ENCODE assay signal across 20 mouse cellular contexts in the genomic region with DNA sequence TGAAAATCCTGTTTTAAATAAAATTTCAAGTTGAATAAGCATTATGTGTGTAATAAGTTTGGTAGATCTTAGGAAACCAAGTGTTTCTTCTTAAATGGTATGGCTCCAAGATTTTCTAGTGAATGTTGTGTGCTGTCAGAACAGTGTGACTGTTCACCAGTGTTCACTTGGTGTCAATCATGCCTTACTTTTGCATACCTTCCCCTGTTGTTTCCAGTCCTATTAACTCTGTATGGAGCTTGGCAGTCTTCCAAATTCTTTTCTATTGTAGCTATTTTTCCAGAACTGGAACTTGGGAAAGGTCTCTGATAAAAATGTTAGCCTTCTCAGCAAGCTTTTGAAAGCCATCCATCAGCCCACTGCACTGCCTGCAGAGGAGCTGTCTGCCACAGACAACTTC. TPM values are rescaled to one million over a fixed set of nuclear protein-coding genes. Genes with fewer than 3 reads are reported as not detected.
DNase-seq lines count a peak whose midpoint lies in the region; ATAC-seq and TF ChIP-seq lines count a peak whose summit lies in the region.
"Had no signal": no experiment of that assay in that cellular context is flagged by ENCODE, and none has a peak within 500 bp of the region (broad histone marks: within the 10 kb centered on the region; RNA-seq: fewer than 3 reads in every experiment).

No protein-coding gene starts in this region.

- intact Hi-C loops in heart, postnatal 10 days (cut with DNase I) = no loop called here

- no peak for TF ChIP-seq EP300 in heart, postnatal 0 days (IDR thresholded peaks at IDR 0.05; ENCODE audit: low read depth)

- H3K9me3 ChIP-seq in heart, embryonic 11.5 days (replicated peaks; ENCODE audit: control insufficient read depth, low read length) = no peaks in the 10 kb centered on the region
- no peaks in the 10 kb centered on the region for H3K9me3 ChIP-seq in heart, postnatal 0 days (replicated peaks; ENCODE audit: control insufficient read depth, low read length)
- H3K9me3 ChIP-seq: embryonic facial prominence, embryonic 12.5 days; forebrain, embryonic 13.5 days; intestine, embryonic 15.5 days; midbrain, embryonic 10.5 days; neural tube, embryonic 12.5 days had no signal

- no peak overlapping the region for H3K4me2 ChIP-seq in heart, embryonic 11.5 days
- H3K4me2 ChIP-seq in heart, postnatal 0 days (ENCODE audit: low read depth, low read length) = no peak overlapping the region
- H3K4me2 ChIP-seq: embryonic facial prominence, embryonic 12.5 days; forebrain, embryonic 13.5 days; intestine, embryonic 15.5 days; neural tube, embryonic 12.5 days had no signal

- no peak overlapping the region for H3K4me3 ChIP-seq in heart, embryonic 11.5 days (ENCODE audit: low read depth, low read length)
- no peak overlapping the region for H3K4me3 ChIP-seq in heart, postnatal 0 days (ENCODE audit: low read depth, low read length)
- H3K4me3 ChIP-seq: embryonic facial prominence, embryonic 12.5 days; forebrain, embryonic 13.5 days; intestine, embryonic 15.5 days; midbrain, embryonic 10.5 days; myocyte; neural tube, embryonic 12.5 days had no signal

- no peak for TF ChIP-seq CTCF in heart, postnatal 0 days (IDR thresholded peaks at IDR 0.05; ENCODE audit: low read depth)

- H3K27me3 ChIP-seq in heart, embryonic 11.5 days (ENCODE audit: control insufficient read depth, insufficient read depth, low read length) = no peaks in the 10 kb centered on the region
- H3K27me3 ChIP-seq in heart, postnatal 0 days (ENCODE audit: control insufficient read depth, insufficient read depth, low read length) = no peaks in the 10 kb centered on the region
- H3K27me3 ChIP-seq: embryonic facial prominence, embryonic 12.5 days; forebrain, embryonic 13.5 days; intestine, embryonic 15.5 days; neural tube, embryonic 12.5 days had no signal

- 0 out of 2 replicates have a peak, but pooled peaks cover 5% of the 10 kb centered on the region for H3K4me1 ChIP-seq in heart, embryonic 11.5 days (ENCODE audit: control insufficient read depth, insufficient read depth, low read length)
- no peaks in the 10 kb centered on the region for H3K4me1 ChIP-seq in heart, postnatal 0 days (ENCODE audit: control insufficient read depth, insufficient read depth)
- H3K4me1 ChIP-seq: embryonic facial prominence, embryonic 12.5 days; intestine, embryonic 15.5 days; midbrain, embryonic 10.5 days; neural tube, embryonic 12.5 days had no signal

- no peaks in the 10 kb centered on the region for H3K36me3 ChIP-seq in heart, embryonic 11.5 days (ENCODE audit: control insufficient read depth, insufficient read depth, low read length)
- no peaks in the 10 kb centered on the region for H3K36me3 ChIP-seq in heart, postnatal 0 days (replicated peaks; ENCODE audit: control insufficient read depth, insufficient read depth, low read length)
- H3K36me3 ChIP-seq: embryonic facial prominence, embryonic 12.5 days; intestine, embryonic 15.5 days; neural tube, embryonic 12.5 days had no signal

- no peak for DNase-seq in heart, postnatal 10 days
- DNase-seq in heart, postnatal 0 days (ENCODE audit: low spot score) = no peak
- DNase-seq in heart, postnatal 4 days = no peak
- peak; percentile 58 for DNase-seq in Muller cell, postnatal 12 days (ENCODE audit: inconsistent ontology term)
- DNase-seq in NIH3T3 (ENCODE audit: low read depth) = peak; percentile 7
- no peak for DNase-seq in kidney, postnatal 4 days
- DNase-seq: cerebellum, adult 11 months; liver; lung, adult 2 months; right cerebral cortex, postnatal 14 days had no signal

- no peak overlapping the region for H3K9ac ChIP-seq in heart, embryonic 11.5 days (ENCODE audit: low read depth, low read length)
- 0 out of 2 replicates have a peak overlapping the region, but pooled peaks have one; percentile 15 for H3K9ac ChIP-seq in heart, postnatal 0 days (replicated peaks; ENCODE audit: low read depth, low read length)
- H3K9ac ChIP-seq: embryonic facial prominence, embryonic 12.5 days; forebrain, embryonic 13.5 days; intestine, embryonic 15.5 days; liver, embryonic 14.5 days; neural tube, embryonic 12.5 days had no signal

- peak overlapping the region; percentile 7; the same call in 1 of the 2 replicates for H3K27ac ChIP-seq in heart, embryonic 11.5 days (ENCODE audit: low read depth, low read length)
- H3K27ac ChIP-seq in heart, postnatal 0 days (ENCODE audit: low read depth) = no peak overlapping the region
- H3K27ac ChIP-seq: embryonic facial prominence, embryonic 12.5 days; forebrain, embryonic 13.5 days; intestine, embryonic 15.5 days; liver, embryonic 14.5 days; midbrain, embryonic 10.5 days; neural tube, embryonic 12.5 days had no signal

- no peak for ATAC-seq in heart, embryonic 11.5 days (replicated peaks; ENCODE audit: insufficient number of reproducible peaks, low FRiP score, low TSS enrichment)
- ATAC-seq in heart, postnatal 0 days (ENCODE audit: insufficient read depth, low read depth) = no peak
- ATAC-seq: forebrain, embryonic 13.5 days; hindbrain, embryonic 16.5 days; intestine, embryonic 15.5 days; midbrain, embryonic 16.5 days had no signal

RNA-seq across cellular contexts. Expression of gene Pgm1, which starts 46.8 kb away (rescaled TPM):
- 277 and 308 TPM in 2 replicates for polyA plus RNA-seq in heart, embryonic 11.5 days (2014; fragmentation: Nextera tagmentation; extraction: Ambion mirVana)
- total RNA-seq in heart, postnatal 10 days (2021) = 100 to 1,000 TPM; 222 to 228 TPM
- total RNA-seq in heart, postnatal 0 days (2014; rRNA removed; ENCODE audit: low replicate concordance) = 271 and 313 TPM in 2 replicates
- 208 and 220 TPM in 2 replicates for polyA plus RNA-seq in heart, postnatal 0 days (2015; fragmentation: Nextera tagmentation; extraction: Ambion mirVana)
- total RNA-seq in heart, postnatal 4 days (2021) = 100 to 1,000 TPM; 223 TPM

RNA-seq across cellular contexts. Expression of gene Itgb3bp, which starts 47.2 kb away (rescaled TPM):
- 38.5 and 43.0 TPM in 2 replicates for polyA plus RNA-seq in heart, embryonic 11.5 days (2014; fragmentation: Nextera tagmentation; extraction: Ambion mirVana)
- 1 to 10 TPM; 7.6 to 8.8 TPM for total RNA-seq in heart, postnatal 10 days (2021)
- total RNA-seq in heart, postnatal 0 days (2014; rRNA removed; ENCODE audit: low replicate concordance) = 1.1 and 9.7 TPM in 2 replicates
- 26.2 and 28.4 TPM in 2 replicates for polyA plus RNA-seq in heart, postnatal 0 days (2015; fragmentation: Nextera tagmentation; extraction: Ambion mirVana)
- total RNA-seq in heart, postnatal 4 days (2021) = 10 to 100 TPM; 10.4 to 13.6 TPM

RNA-seq across cellular contexts. Expression of gene Efcab7, which starts 53.4 kb away (rescaled TPM):
- 10.2 and 12.4 TPM in 2 replicates for polyA plus RNA-seq in heart, embryonic 11.5 days (2014; fragmentation: Nextera tagmentation; extraction: Ambion mirVana)
- total RNA-seq in heart, postnatal 10 days (2021) = 1 to 10 TPM; 2.7 to 2.8 TPM
- 3.7 TPM in 1 of 2 replicates, not detected in the other for total RNA-seq in heart, postnatal 0 days (2014; rRNA removed; ENCODE audit: low replicate concordance)
- 5.9 and 6.1 TPM in 2 replicates for polyA plus RNA-seq in heart, postnatal 0 days (2015; fragmentation: Nextera tagmentation; extraction: Ambion mirVana)
- total RNA-seq in heart, postnatal 4 days (2021) = 1 to 10 TPM; 4.5 to 5.0 TPM

Comparison
In these comparisons a context has a peak if more than half of its experiments do, and no peak if none do; other contexts are left out.
1. DNase-seq: peak in Muller cell, postnatal 12 days (single experiment) and NIH3T3 (single experiment); none in heart, postnatal 10 days (0 of 2), heart, postnatal 0 days (single experiment), heart, postnatal 4 days (single experiment) and kidney, postnatal 4 days (0 of 2).